Mouse (Mus musculus): ENCODE results near the gene Ccdc121. TPM values are rescaled to one million over a fixed set of nuclear protein-coding genes. Genes with fewer than 3 reads are reported as not detected.
"Not testable (repeated sequence)": the region's sequence is repeated elsewhere in the genome, so short reads cannot be mapped to it uniquely, and the experiment has no call there.

Ccdc121 gene
- polyA plus RNA-seq, 1 experiment from 2014 or later = not detected

DNA sequence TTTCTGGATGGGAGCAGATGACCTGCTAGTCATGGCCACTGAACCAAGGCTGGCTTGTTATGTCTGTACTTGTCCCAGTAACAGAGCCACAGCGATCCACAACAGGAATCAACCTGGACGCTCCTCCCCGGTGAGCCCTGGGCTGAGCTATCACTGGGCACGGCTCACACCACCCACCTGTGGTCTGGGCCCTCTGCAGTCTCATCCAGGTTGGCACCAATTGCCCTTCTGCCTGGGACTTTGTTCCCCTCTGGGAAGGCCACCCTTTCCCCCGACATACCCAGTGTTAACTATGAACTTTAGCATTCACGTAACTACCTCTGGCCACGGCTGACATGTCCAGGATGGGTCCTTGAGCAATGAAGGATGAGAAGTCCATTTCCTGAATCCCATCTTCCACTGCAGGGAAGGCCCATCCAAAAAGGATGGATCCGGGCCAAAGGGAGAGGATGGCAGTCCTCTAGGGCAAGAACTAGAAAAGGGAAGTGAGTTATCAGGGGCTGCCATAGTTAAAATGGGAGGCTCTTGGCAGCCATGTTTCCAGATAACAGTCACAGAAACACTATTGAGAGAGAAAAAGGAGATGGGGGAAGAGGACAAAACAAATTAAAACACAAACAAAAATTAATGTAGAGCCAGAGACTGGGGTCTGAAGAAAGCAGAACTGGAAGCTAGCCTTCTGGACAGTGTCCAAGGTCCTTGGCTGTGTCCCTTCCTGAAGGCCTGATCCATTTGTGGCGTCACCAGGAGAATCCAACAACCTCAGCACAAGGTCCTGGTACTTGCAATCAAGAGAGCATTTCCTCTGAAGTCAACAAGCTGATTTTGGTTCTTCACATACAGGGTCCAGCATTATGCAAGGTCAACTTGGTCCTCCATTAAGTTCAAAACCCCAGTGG lies 26.6 kb upstream of the Ccdc121 start:
- Histone ChIP-seq H3K9me3 (replicated peaks) (no peaks in the 10 kb centered on the region), H3K4me2 (no peak overlapping the region), H3K27ac (no peak overlapping the region), H3K4me1 (replicated peaks) (no peaks in the 10 kb centered on the region), H3K27me3 (no peaks in the 10 kb centered on the region), H3K9ac (no peak overlapping the region), H3K36me3 (no peaks in the 10 kb centered on the region), H3K4me3 (replicated peaks) (no peak overlapping the region)
- no peak for ATAC-seq (ENCODE audit: low read depth)
- DNase-seq = no peak
- 71% methylated on average over 9 of the region's 9 CpGs for WGBS (ENCODE audit: insufficient replicate concordance)

DNA sequence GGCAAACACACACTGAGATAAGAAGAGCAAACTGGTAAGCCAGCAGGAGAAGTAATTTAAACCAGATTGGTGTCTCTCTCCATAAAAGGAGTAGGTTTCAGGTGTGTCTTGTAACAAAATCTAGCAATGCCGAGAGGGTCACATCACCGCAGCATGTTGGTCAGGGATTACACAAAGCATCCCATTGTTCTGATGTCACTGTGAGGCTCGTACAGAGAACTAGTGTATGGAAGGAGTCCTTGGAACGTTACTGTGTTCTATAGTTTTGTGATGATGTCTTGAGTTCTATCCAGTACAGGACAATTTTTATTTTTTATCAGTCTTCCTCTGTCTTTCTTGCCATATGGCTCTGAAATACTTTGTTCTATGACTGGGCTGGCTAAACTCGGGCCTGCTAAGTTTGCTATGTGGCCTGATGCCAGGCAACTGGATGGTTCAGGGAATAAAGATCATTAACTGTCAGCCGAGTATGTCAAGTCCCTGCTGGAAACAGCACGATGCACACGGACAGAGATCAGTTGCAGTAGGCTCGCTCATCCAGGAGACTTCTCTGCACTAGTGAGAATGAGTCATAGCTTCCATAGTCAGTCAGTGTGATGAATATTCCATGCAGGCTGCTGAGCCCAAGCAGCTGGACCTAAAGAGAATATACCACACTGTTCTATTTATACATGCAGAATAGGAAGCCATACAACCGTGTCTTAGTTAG lies 24.1 kb upstream of the Ccdc121 start:
- Histone ChIP-seq H3K9me3 (replicated peaks) (no peaks in the 10 kb centered on the region), H3K9ac (no peak overlapping the region), H3K4me2 (no peak overlapping the region), H3K4me3 (replicated peaks) (no peak overlapping the region), H3K27ac (no peak overlapping the region), H3K36me3 (no peaks in the 10 kb centered on the region), H3K4me1 (replicated peaks) (no peaks in the 10 kb centered on the region), H3K27me3 (no peaks in the 10 kb centered on the region)
- no peak for ATAC-seq (ENCODE audit: low read depth)
- WGBS (ENCODE audit: insufficient replicate concordance) = 55% methylated on average over 10 of the region's 10 CpGs
- no peak for DNase-seq

DNA sequence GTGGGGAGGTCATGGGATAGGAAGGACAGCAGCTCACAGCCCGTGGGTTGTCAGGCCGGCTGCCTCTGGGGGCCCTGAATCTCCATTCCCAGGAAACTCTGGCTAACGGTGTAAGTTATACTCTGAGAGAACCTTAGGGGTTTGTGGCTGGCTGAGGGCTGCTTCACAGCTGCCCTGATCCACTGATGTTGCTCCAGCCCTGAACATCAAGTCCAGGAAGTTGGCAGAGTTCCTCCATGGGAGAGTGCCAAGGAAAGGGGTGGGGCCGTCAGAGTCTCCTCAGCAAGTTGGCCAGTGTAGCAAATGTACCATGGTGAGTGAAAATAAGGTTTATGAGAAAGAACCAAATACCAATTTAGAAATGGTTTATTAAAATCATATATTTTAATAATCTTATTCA lies 18.1 kb upstream of the Ccdc121 start:
- WGBS (ENCODE audit: insufficient replicate concordance) = 55% methylated on average over 4 of the region's 4 CpGs

DNA sequence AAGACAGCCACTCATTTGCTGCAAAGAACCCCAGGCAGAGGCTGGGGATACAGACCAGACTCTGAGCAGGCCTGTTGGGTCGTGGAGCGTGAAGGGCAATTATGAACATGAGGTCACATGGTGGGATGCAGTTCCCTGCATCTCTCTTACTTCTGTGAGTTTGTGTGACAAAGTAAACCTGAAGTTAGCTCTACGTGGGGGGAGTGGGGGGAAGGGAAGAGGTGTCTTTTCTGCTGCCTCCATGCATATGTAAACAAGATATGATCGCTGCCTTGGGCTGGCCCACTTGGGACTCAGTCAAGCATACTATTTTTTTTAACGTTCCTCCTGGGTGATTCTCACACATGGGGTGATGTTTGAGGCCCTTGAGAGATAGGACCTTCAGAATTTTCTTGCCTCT lies 14.7 kb upstream of the Ccdc121 start:
- Histone ChIP-seq H3K4me3 (replicated peaks) (no peak overlapping the region), H3K27me3 (no peaks in the 10 kb centered on the region), H3K9me3 (replicated peaks) (no peaks in the 10 kb centered on the region), H3K36me3 (no peaks in the 10 kb centered on the region), H3K4me1 (replicated peaks) (no peaks in the 10 kb centered on the region), H3K4me2 (no peak overlapping the region), H3K27ac (no peak overlapping the region), H3K9ac (no peak overlapping the region)
- ATAC-seq (ENCODE audit: low read depth) (no peak), DNase-seq (no peak)
- 53% methylated on average over 5 of the region's 5 CpGs for WGBS (ENCODE audit: insufficient replicate concordance)

More for the DNA sequence above, 18.1 kb upstream of the Ccdc121 start:
- Histone ChIP-seq H3K9ac (no peak overlapping the region), H3K27ac (no peak overlapping the region), H3K4me3 (replicated peaks) (no peak overlapping the region), H3K4me2 (no peak overlapping the region), H3K27me3 (no peaks in the 10 kb centered on the region), H3K4me1 (replicated peaks) (no peaks in the 10 kb centered on the region), H3K9me3 (replicated peaks) (no peaks in the 10 kb centered on the region), H3K36me3 (no peaks in the 10 kb centered on the region)
- ATAC-seq (ENCODE audit: low read depth) (no peak), DNase-seq (no peak)

DNA sequence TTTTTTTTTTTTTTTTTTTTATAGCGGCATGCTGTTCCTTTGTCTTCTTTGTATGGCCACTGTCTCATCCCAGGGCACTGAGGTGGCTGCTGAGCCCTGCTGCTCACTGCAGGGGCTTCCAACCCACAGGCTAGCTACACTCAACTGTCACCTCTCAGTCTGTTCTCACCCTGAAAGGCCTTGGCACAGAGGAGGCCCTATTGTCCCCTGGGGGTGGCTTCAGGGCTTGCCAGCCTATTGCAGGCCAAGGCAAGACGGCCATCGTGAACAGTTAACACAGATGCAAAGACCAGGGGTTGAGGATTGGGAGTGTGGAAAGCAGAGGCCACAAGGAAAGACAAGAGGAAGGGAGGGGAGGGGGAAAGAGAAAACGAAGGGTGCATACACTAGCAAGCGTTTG lies 12.6 kb upstream of the Ccdc121 start:
- Histone ChIP-seq H3K9me3 (replicated peaks) (no peaks in the 10 kb centered on the region), H3K4me1 (replicated peaks) (no peaks in the 10 kb centered on the region), H3K4me2 (no peak overlapping the region), H3K9ac (no peak overlapping the region), H3K4me3 (replicated peaks) (no peak overlapping the region), H3K27me3 (no peaks in the 10 kb centered on the region), H3K27ac (no peak overlapping the region), H3K36me3 (no peaks in the 10 kb centered on the region)
- no peak for ATAC-seq (ENCODE audit: low read depth)
- WGBS (ENCODE audit: insufficient replicate concordance) = 69% methylated on average over 5 of the region's 5 CpGs
- no peak for DNase-seq

DNA sequence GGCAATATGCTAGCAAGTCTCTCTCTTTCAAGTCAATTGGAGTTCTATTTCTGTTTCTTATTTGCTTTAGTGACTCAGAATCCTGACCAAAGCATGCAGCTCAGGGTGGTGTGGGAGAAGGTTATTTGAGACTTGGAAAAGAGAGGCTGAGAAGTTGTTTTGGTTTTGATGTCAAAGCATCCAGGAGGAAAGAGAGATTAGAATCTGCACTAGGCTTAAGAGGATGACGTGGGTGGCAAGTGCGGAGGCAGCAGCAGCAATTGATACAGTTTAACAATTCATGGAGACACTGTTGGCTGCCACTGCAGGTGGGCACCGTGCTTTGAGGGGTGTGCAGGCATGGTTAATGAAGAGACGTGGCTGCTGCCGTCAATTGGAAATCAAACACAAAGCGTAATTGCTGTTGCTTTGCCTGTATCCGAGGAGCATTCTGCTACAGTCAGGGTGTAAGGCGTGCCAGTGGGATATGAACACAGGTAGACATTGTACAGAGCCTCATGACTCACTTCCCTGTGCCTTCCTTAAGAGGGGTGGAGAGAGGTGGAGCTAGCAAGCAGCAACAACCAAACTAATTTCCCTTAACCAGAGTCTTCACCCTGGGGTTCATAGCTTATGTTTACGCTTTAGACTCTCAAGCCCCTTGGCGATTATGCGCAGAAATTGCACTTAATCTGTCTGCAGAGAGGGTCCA lies 10.3 kb upstream of the Ccdc121 start:
- no peak overlapping the region for H3K4me2 ChIP-seq
- no peak overlapping the region for H3K27ac ChIP-seq
- DNase-seq = no peak
- ATAC-seq (ENCODE audit: low read depth) = no peak
- 61% methylated on average over 11 of the region's 11 CpGs for WGBS (ENCODE audit: insufficient replicate concordance)
- H3K4me1 ChIP-seq (replicated peaks) = no peaks in the 10 kb centered on the region
- no peak overlapping the region for H3K4me3 ChIP-seq (replicated peaks)
- no peaks in the 10 kb centered on the region for H3K9me3 ChIP-seq (replicated peaks)
- no peaks in the 10 kb centered on the region for H3K36me3 ChIP-seq
- H3K27me3 ChIP-seq = no peaks in the 10 kb centered on the region
- no peak overlapping the region for H3K9ac ChIP-seq

DNA sequence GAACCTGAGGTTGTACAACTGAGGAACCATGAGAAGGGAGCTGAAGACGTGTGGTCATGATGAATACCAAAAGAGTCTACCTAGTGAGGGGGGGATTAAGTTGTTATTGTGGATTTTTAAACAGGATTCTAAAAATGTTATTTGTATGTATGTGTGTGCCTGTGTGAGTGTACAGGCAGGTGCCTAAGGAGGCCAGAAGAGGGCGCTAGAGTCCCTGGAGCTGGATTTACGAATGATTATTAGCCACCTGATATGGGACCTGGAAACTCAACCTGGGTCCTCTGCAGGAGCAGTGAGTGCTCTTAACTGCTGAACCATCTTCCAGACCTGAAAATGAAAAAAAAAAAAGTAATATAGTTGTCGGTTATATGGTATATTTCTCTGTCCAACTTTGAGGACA lies 7.9 kb upstream of the Ccdc121 start:
- Histone ChIP-seq H3K4me1 (replicated peaks) (no peaks in the 10 kb centered on the region), H3K27ac (no peak overlapping the region), H3K4me2 (no peak overlapping the region), H3K36me3 (no peaks in the 10 kb centered on the region), H3K9ac (no peak overlapping the region), H3K27me3 (no peaks in the 10 kb centered on the region), H3K9me3 (replicated peaks) (no peaks in the 10 kb centered on the region), H3K4me3 (replicated peaks) (no peak overlapping the region)
- no peak for ATAC-seq (ENCODE audit: low read depth)
- no peak for DNase-seq
- 61% methylated on average over 4 of the region's 4 CpGs for WGBS (ENCODE audit: insufficient replicate concordance)

DNA sequence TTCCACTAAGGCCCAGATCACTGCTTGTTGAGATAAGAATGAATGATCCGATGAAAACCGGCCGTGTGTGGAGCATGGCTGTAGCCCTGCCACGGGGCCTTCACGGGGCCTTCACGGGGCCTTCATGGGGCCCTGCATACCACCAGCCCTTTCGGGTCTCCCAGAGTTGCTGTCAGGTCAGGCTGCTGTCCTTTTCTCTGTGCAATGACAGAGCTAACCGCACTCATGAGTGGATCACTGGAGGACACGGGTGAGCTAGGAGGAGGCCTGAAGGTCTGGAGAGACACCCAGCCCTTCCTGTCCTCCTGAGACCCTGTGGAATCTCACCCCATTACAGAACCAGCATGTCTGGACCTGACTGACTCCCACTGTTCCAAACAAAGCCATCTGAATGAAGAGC lies 6.8 kb upstream of the Ccdc121 start:
- Histone ChIP-seq H3K27me3 (no peaks in the 10 kb centered on the region), H3K9ac (no peak overlapping the region), H3K4me1 (replicated peaks) (no peaks in the 10 kb centered on the region), H3K36me3 (no peaks in the 10 kb centered on the region), H3K4me3 (replicated peaks) (no peak overlapping the region), H3K9me3 (replicated peaks) (no peaks in the 10 kb centered on the region), H3K27ac (no peak overlapping the region), H3K4me2 (no peak overlapping the region)
- WGBS (ENCODE audit: insufficient replicate concordance) = 68% methylated on average over 9 of the region's 9 CpGs
- DNase-seq (no peak), ATAC-seq (ENCODE audit: low read depth) (no peak)

DNA sequence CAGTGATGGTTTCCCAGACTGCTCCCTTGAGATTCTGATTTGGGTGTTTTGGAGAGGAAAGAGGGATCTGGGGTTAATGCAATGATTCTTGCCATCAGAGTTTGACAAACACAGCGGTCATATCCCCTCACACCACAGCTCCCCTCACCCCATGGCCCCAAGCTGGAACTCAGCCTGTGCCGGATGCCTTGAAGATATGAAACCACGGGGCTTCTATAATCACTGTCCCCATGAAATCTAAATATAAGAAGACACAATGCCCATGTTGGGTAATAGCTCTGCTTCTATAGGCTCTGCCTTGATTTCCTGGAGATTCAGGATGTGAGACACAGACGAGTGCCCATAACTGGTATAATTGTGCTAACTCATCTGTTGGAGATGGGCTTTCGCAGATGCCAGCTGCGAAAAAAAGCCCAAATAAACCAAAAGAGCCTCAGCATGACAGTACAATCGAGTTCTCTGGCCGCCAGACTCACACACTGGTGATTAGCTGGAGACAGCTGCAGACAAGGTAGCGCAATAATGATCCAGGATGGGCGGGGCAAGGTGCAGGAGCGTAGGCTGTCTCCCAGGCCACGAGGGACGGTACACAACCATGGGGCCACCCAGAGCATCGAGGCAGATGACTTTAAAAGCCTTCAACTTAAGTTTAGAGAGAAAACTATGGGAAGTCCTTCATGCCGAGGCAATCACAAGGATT lies 1.3 kb upstream of the Ccdc121 start:
- Histone ChIP-seq H3K9ac (no peak overlapping the region), H3K27me3 (no peaks in the 10 kb centered on the region), H3K36me3 (no peaks in the 10 kb centered on the region), H3K4me2 (no peak overlapping the region), H3K27ac (no peak overlapping the region), H3K4me3 (replicated peaks) (no peak overlapping the region), H3K4me1 (replicated peaks) (no peaks in the 10 kb centered on the region), H3K9me3 (replicated peaks) (no peaks in the 10 kb centered on the region)
- no peak for ATAC-seq (ENCODE audit: low read depth)
- DNase-seq = no peak
- 60% methylated on average over 15 of the region's 15 CpGs for WGBS (ENCODE audit: insufficient replicate concordance)

DNA sequence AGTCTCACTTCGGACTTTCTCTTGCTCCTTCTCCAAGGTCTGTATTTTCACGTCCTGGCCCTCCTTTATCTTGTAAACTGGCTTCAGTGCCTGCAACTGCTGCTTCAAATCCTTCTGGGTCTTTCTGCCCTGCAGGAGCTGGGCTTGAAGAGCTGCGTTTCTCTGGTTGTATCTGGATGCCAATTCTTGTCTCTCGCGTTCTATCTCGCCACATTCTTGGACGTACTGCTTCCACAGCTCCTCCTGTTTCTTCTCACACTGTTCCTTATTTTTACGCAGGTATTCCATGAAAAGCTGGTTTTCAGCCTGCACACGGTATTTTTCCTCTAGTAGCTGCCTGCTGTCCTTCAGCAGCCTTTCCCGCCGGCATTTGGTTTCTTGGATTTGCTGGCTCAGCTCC lies 396 bp downstream of the Ccdc121 start:
- H3K4me3 ChIP-seq (replicated peaks); H3K4me2 ChIP-seq; H3K36me3 ChIP-seq; H3K27ac ChIP-seq; ATAC-seq (ENCODE audit: low read depth); H3K9ac ChIP-seq; H3K4me1 ChIP-seq (replicated peaks); DNase-seq; H3K27me3 ChIP-seq; H3K9me3 ChIP-seq (replicated peaks): not testable (repeated sequence)
- 68% methylated on average over 11 of the region's 11 CpGs for WGBS (ENCODE audit: insufficient replicate concordance)

DNA sequence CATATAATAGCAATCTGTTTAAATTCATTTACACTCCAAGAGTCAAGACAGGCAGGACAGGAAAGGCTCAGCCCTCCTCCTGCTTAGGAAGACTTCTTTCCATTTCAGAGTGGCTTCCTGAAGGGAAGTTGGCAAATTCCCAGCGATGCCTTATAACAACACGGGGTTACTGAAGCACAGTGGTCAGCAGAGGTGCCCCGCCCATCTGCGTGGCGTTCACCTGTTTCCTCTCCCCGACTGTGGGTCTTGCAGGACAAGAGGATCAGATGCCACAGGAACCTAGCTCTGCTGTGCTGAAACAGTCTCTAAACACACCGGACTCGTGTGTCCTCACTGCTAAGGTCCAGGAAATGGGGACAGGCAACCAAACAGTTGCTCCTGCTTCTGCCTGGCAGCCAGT lies 5.9 kb downstream of the Ccdc121 start:
- H3K9me3 ChIP-seq (replicated peaks) = no peaks in the 10 kb centered on the region
- no peaks in the 10 kb centered on the region for H3K4me1 ChIP-seq (replicated peaks)
- H3K36me3 ChIP-seq = no peaks in the 10 kb centered on the region
- 18% methylated on average over 8 of the region's 8 CpGs for WGBS (ENCODE audit: insufficient replicate concordance)
- H3K9ac ChIP-seq = no peak overlapping the region
- DNase-seq (no peak), ATAC-seq (ENCODE audit: low read depth) (no peak)
- H3K27ac ChIP-seq = no peak overlapping the region
- H3K4me3 ChIP-seq (replicated peaks) = no peak overlapping the region
- no peak overlapping the region for H3K4me2 ChIP-seq
- no peaks in the 10 kb centered on the region for H3K27me3 ChIP-seq

All from liver, embryonic 13.5 days (tissue).